Mouse (Mus musculus) stomach, embryonic 15.5 days (tissue): ENCODE measurements at regions not wholly inside any gene's neighbourhood (a gene's known extent, or its start where the extent isn't known, plus 50 kb on each side); places are given as distances from the start of the nearest gene placed in this dataset.

ENCODE experiments used
- ATAC-seq: fragments of 200-750 bp; cut with Nextera tagmentation; 2 replicates; pipeline ENCODE4 v1.8.0; 2017; ENCODE audit warnings: low read depth, moderate number of reproducible peaks, moderate TSS enrichment; ENCODE audit not compliant: insufficient read depth, low FRiP score
- H3K27ac ChIP-seq: fragments of 300-500 bp; sonication (generic); 2 replicates; pipeline ENCODE4 v1.5.1; 2015; ENCODE audit warnings: mild to moderate bottlenecking, inconsistent platforms
- H3K27me3 ChIP-seq: fragments of 300-500 bp; sonication (generic); replicated peaks from 2 replicates; pipeline ENCODE4 v1.6.1; 2015; ENCODE audit warnings: inconsistent platforms
- H3K36me3 ChIP-seq: fragments of 300-500 bp; sonication (generic); 2 replicates; pipeline ENCODE4 v1.6.1; 2015; ENCODE audit warnings: inconsistent platforms
- H3K4me1 ChIP-seq: fragments of 300-500 bp; sonication (generic); 2 replicates; pipeline ENCODE4 v1.6.1; 2015; ENCODE audit warnings: inconsistent platforms
- H3K4me2 ChIP-seq: fragments of 300-500 bp; sonication (generic); 2 replicates; pipeline ENCODE4 v1.6.1; 2015; ENCODE audit warnings: mild to moderate bottlenecking, inconsistent platforms
- H3K4me3 ChIP-seq: fragments of 300-500 bp; sonication (generic); replicated peaks from 2 replicates; pipeline ENCODE4 v1.5.1; 2015; ENCODE audit warnings: inconsistent platforms
- H3K9ac ChIP-seq: fragments of 300-500 bp; sonication (generic); 2 replicates; pipeline ENCODE4 v1.6.1; 2015; ENCODE audit warnings: inconsistent platforms
- H3K9me3 ChIP-seq: fragments of 300-500 bp; sonication (generic); 2 replicates; pipeline ENCODE4 v1.6.1; 2016; ENCODE audit warnings: inconsistent platforms
- WGBS: fragments of 180-500 bp; shearing (Covaris S2); methylation state at CpG from one replicate; pipeline ENCODE4 v1.1.7; 2015; 5-methylcytosine and 5-hydroxymethylcytosine counted together

DNA sequence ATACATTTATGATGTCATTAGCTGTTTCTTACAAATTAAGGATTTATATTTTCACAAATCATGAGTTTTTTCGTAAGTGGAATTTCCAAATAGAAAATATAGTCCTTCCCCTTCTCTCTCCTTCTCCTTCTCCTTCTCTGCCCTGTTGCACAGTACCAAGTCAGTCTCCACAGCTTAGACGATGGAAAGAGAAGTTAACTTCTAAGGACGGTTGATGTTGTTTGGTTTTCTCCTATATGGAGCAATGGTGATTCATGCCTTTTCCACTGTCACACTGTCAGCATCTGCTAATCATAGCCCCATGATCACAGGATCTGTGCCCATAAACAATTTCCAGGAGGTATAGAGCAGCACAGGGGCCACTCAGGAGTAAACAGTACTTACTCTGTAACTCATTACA, 131.2 kb upstream of the Prdm1 start:
- 0 out of 2 replicates have a peak, but pooled peaks cover 3% of the 10 kb centered on the region for H3K9me3 ChIP-seq
- no peaks in the 10 kb centered on the region for H3K36me3 ChIP-seq
- H3K4me3 ChIP-seq = no peak overlapping the region
- no peak for ATAC-seq
- no peaks in the 10 kb centered on the region for H3K27me3 ChIP-seq
- no peak overlapping the region for H3K4me2 ChIP-seq
- no peak overlapping the region for H3K9ac ChIP-seq
- no peak overlapping the region for H3K27ac ChIP-seq
- H3K4me1 ChIP-seq = no peaks in the 10 kb centered on the region
- 84% methylated on average over 3 of the region's 3 CpGs for WGBS

DNA sequence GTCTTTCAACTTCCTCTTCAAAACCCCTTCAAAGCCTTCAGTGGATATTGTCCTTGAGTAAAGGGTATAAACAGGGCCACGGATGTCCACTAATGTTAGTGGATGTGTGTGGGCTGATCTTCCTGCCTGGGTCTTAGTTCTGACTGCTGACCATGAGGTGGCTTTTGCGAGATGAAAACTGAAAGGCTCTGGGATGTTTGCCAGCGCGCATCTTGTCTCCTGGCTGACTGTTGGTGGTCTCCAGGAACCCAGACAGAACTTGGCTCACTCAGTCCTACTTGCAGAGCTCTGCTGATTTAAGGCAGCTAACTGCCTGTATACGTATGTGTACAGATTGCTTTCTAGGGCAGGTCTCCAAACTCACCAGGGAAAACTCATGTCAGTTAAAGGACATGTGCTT, 125.5 kb upstream of the Prdm1 start:
- H3K9me3 ChIP-seq = no peaks in the 10 kb centered on the region

DNA sequence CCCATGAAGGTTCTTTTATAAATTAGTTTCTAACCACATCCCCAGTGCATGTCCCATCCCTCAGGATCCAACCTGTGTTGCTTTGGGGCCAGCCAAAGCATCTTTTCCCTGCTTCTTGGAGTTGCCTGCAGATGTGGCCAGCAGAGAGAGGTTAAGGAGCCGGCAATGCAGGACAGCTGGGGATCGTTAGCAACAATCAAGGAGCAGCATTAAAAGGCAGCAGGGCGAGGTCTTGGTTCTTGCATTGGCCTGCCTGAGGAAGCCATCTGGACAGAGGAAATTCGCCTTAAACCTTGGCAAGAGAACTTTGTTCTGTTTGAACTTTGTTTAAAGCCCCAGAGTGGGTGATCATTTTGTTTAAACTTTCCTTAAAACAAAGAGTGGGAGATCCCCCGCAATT, 118.7 kb upstream of the Prdm1 start:
- Histone ChIP-seq H3K4me1 (no peaks in the 10 kb centered on the region), H3K4me3 (no peak overlapping the region), H3K9me3 (no peaks in the 10 kb centered on the region), H3K4me2 (no peak overlapping the region), H3K27me3 (no peaks in the 10 kb centered on the region), H3K27ac (no peak overlapping the region), H3K9ac (no peak overlapping the region), H3K36me3 (no peaks in the 10 kb centered on the region)
- no peak for ATAC-seq
- 26% methylated on average over 5 of the region's 5 CpGs for WGBS

More for the DNA sequence above, 125.5 kb upstream of the Prdm1 start:
- H3K27me3 ChIP-seq = no peaks in the 10 kb centered on the region
- H3K4me2 ChIP-seq = no peak overlapping the region
- no peak overlapping the region for H3K4me3 ChIP-seq
- H3K27ac ChIP-seq = no peak overlapping the region
- no peak for ATAC-seq
- no peaks in the 10 kb centered on the region for H3K4me1 ChIP-seq
- 46% methylated on average over 5 of the region's 5 CpGs for WGBS
- no peaks in the 10 kb centered on the region for H3K36me3 ChIP-seq
- H3K9ac ChIP-seq = no peak overlapping the region

DNA sequence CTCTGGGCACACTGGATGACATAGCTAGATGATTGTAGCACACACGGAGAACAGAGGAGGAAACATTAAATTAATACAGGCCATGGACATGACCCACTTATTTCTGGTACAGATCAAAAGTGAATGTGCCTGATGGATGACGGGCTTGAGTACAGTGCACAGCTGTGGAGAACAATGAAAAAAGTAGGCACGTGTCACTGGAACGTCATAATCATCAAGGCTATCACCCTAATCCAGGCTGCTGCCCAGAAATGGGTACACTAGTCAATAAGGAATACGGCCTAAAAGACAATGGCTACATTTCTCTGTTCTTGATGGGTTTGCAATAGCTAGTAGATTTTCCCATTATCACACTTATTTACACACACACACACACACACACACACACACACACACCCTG, 118.3 kb upstream of the Prdm1 start:
- no peaks in the 10 kb centered on the region for H3K4me1 ChIP-seq
- H3K27ac ChIP-seq = no peak overlapping the region
- 76% methylated on average over 5 of the region's 5 CpGs for WGBS
- no peak for ATAC-seq
- no peak overlapping the region for H3K9ac ChIP-seq
- no peak overlapping the region for H3K4me2 ChIP-seq
- H3K4me3 ChIP-seq = no peak overlapping the region
- H3K9me3 ChIP-seq = no peaks in the 10 kb centered on the region
- no peaks in the 10 kb centered on the region for H3K36me3 ChIP-seq
- H3K27me3 ChIP-seq = no peaks in the 10 kb centered on the region

DNA sequence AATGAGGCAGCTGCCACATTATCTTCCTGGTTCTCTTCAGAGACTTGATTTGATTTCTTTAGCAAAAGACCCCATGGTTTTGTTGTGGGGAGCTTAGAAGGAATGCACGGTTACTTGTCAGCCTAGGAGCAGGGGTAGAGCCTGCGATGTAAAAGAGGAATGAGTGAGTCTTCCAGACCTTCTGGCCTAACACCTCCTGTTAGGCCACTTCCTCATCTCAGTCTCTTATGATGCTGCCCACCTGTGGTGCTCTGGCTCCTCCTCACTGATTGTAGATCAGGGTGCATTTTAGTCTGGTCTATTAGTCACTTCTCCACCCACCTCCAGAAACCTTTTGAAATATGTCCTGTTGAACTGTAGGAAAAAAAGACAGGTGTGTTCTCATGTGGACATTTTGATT, 113.3 kb upstream of the Prdm1 start:
- ATAC-seq = no peak
- H3K4me1 ChIP-seq = no peaks in the 10 kb centered on the region
- no peak overlapping the region for H3K4me3 ChIP-seq
- no peak overlapping the region for H3K4me2 ChIP-seq
- H3K9me3 ChIP-seq = no peaks in the 10 kb centered on the region
- no peaks in the 10 kb centered on the region for H3K27me3 ChIP-seq
- no peak overlapping the region for H3K9ac ChIP-seq
- 90% methylated on average over 2 of the region's 2 CpGs for WGBS
- no peak overlapping the region for H3K27ac ChIP-seq
- H3K36me3 ChIP-seq = no peaks in the 10 kb centered on the region

DNA sequence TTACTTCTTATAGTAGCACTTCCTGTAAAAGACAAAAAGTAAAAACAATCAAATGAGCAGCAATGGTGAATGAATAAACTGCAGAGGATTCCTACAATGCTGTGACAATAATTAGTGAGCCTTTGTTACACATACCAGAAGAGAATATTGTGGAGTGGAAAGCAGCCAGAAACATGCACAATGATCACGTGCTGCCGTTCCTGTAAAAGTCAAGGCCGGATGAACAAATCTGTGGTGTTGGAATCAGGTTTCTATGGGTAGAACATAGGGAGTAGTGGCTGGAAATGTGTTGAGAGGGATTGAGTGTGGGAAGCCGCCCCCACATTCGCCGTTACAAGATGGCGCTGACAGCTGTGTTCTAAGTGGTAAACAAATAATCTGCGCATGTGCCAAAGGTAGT, 112.3 kb upstream of the Prdm1 start:
- no peaks in the 10 kb centered on the region for H3K27me3 ChIP-seq
- ATAC-seq = no peak
- H3K4me1 ChIP-seq = no peaks in the 10 kb centered on the region
- 95% methylated on average over 8 of the region's 8 CpGs for WGBS
- H3K27ac ChIP-seq = no peak overlapping the region
- H3K36me3 ChIP-seq = no peaks in the 10 kb centered on the region
- no peak overlapping the region for H3K4me3 ChIP-seq
- H3K9ac ChIP-seq = no peak overlapping the region
- no peaks in the 10 kb centered on the region for H3K9me3 ChIP-seq
- H3K4me2 ChIP-seq = no peak overlapping the region

DNA sequence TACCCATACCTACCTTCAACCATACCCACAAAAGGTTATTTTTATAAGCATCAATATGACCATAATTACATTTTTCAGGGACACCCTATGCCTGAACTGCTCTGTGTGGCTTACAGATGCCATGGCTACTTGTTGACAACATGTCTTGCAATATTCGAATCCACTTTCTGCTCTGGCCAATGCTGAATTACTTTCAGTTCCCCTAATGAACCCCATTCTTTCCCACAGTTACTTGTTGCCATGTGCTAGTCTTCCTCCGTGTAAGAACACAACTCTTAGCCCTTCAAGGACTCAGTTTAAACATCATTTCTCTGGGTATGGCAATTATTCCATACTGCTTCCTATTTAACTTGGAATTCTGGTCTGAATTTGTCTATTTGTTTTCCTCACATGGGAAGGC, 110.4 kb upstream of the Prdm1 start:
- Histone ChIP-seq H3K27ac (no peak overlapping the region), H3K36me3 (no peaks in the 10 kb centered on the region), H3K4me3 (no peak overlapping the region), H3K9me3 (no peaks in the 10 kb centered on the region), H3K4me2 (no peak overlapping the region), H3K27me3 (no peaks in the 10 kb centered on the region), H3K9ac (no peak overlapping the region), H3K4me1 (no peaks in the 10 kb centered on the region)
- 71% methylated on average over 2 of the region's 2 CpGs for WGBS
- ATAC-seq = no peak

DNA sequence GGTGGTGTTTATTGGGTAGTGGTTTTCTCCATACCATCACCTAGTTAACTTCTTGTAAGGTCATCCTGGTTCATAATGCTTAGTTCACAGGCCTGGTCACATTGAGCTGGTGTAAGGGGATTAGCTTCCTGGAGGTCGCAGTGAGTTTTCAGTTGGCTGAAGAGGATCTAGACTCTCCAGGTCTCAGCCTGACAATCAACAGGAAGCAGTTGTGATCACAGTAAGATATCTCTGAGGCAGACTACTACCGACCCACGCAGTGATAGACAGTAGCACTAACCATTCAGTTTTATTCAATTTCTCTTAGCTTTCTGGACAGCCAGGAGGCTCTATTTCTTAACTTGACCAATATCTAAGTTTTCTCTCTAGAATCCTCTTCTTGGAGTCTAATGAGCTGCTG, 108.5 kb upstream of the Prdm1 start:
- H3K36me3 ChIP-seq = no peaks in the 10 kb centered on the region
- H3K27me3 ChIP-seq = no peaks in the 10 kb centered on the region
- H3K27ac ChIP-seq = no peak overlapping the region
- no peaks in the 10 kb centered on the region for H3K9me3 ChIP-seq
- H3K4me2 ChIP-seq = no peak overlapping the region
- no peak overlapping the region for H3K9ac ChIP-seq
- no peak for ATAC-seq
- H3K4me1 ChIP-seq = no peaks in the 10 kb centered on the region
- WGBS = 63% methylated on average over 3 of the region's 3 CpGs
- H3K4me3 ChIP-seq = no peak overlapping the region

DNA sequence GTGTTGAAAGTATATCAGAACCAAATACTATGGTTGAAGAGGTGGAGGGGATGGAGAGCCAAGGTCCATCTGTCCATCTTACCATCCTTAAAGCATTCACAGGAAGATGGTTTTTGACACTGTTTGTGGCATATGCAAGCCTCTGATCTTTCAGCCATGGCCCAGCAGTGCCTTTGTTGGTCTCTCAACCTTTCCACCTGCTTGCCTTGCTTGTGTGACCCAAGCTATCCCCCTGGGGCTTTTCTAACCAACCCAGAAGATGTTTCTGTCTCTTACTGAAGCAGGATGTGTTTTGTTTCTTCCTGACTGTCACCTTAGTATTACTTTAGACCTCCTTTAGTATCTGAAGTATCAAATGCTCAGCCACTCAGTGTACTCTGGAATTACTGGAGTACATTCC, 107.8 kb upstream of the Prdm1 start:
- H3K36me3 ChIP-seq = no peaks in the 10 kb centered on the region
- no peaks in the 10 kb centered on the region for H3K27me3 ChIP-seq
- H3K9ac ChIP-seq = no peak overlapping the region
- H3K4me2 ChIP-seq = no peak overlapping the region
- H3K9me3 ChIP-seq = no peaks in the 10 kb centered on the region
- ATAC-seq = no peak
- H3K27ac ChIP-seq = no peak overlapping the region
- no peak overlapping the region for H3K4me3 ChIP-seq
- H3K4me1 ChIP-seq = no peaks in the 10 kb centered on the region

DNA sequence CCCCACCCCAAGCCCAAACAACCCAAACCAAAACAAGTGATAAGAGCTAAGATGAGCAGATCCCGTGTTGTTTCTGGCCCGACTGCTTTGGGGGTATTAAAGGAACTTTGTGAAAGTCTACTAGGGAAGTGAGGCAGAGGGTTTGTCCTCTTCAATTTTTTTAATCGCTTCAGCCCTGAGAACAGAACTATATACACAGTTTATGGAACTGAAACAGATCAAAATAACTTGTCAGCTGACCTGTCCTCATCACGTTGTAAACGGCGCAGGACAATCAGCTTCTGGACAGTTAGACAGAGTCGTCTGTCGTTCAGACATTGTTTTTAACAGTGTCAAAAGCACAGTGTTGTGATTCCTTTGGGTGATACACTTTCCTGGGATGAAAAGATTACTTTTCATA, 103.3 kb upstream of the Prdm1 start:
- H3K4me3 ChIP-seq = no peak overlapping the region
- H3K27me3 ChIP-seq = no peaks in the 10 kb centered on the region
- H3K9ac ChIP-seq = no peak overlapping the region
- no peaks in the 10 kb centered on the region for H3K4me1 ChIP-seq
- ATAC-seq = no peak
- H3K9me3 ChIP-seq = no peaks in the 10 kb centered on the region
- H3K4me2 ChIP-seq = no peak overlapping the region
- H3K27ac ChIP-seq = no peak overlapping the region
- 56% methylated on average over 8 of the region's 8 CpGs for WGBS
- H3K36me3 ChIP-seq = no peaks in the 10 kb centered on the region

DNA sequence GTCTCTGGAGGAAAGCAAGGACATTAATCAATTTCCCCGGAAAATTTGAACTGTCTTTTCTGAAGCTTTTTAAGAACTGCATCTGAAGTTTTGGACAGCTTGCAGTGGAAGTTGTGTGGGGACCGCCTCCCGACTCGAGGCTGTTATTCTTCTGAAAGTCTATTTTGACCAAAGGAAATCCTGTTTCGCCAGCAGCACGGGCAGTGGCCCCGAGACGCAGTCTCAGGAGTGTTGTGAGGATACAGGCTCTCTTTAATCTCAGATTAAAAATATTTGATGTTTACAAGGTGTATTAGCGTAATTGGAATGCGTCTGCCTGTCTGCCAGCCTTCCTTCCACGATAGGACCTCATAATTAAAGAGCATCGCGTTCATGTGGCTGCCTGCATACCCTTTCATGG, 102.2 kb upstream of the Prdm1 start:
- Histone ChIP-seq H3K4me1 (no peaks in the 10 kb centered on the region), H3K27ac (no peak overlapping the region)

DNA sequence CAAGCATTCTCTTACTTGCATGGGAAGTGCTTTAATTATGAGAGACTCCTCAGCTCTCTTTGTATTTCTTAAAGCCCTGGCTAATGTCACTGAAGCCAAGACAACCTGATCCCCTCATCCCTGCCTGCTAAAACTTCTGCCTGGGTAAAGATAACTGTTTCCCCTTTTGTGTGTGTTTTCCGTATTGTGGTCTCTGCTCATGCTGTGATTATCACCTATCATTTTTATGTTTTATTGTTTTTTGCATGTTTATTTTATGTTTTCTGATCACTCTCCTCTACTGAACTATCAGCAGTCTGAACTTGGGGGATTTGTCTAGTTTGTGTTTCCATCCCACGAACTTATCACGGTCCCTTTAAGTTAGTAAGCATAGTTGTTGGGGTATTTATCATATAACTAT, 100.1 kb upstream of the Prdm1 start:
- no peak overlapping the region for H3K9ac ChIP-seq
- H3K36me3 ChIP-seq = no peaks in the 10 kb centered on the region
- ATAC-seq = no peak
- H3K4me1 ChIP-seq = no peaks in the 10 kb centered on the region
- H3K4me3 ChIP-seq = no peak overlapping the region
- no peak overlapping the region for H3K4me2 ChIP-seq
- H3K27me3 ChIP-seq = no peaks in the 10 kb centered on the region
- WGBS = 87% methylated on average over 3 of the region's 3 CpGs
- H3K9me3 ChIP-seq = no peaks in the 10 kb centered on the region
- no peak overlapping the region for H3K27ac ChIP-seq

More for the DNA sequence above, 102.2 kb upstream of the Prdm1 start:
- no peak for ATAC-seq
- WGBS = 63% methylated on average over 13 of the region's 13 CpGs
- H3K9me3 ChIP-seq = no peaks in the 10 kb centered on the region
- no peaks in the 10 kb centered on the region for H3K36me3 ChIP-seq
- no peaks in the 10 kb centered on the region for H3K27me3 ChIP-seq
- H3K9ac ChIP-seq = no peak overlapping the region
- H3K4me3 ChIP-seq = no peak overlapping the region
- H3K4me2 ChIP-seq = no peak overlapping the region

DNA sequence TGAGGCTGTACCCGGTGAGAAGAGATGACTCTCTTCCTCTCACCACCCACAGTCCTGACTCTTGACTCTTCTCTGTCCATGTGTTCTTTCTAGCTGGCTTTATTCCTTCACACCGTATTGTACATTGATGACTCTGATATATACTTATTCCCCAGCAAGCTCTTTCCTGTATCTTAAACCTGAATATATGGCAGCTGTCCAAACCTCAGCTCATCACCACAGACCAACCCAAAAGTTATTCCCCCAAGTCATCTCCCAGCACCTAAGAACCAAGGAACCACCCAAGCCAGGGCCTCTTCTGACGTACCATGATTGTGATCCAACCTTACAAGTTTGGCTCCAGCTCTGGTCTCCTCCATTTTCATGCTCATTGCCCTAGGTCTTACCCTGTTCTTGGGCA, 99.1 kb upstream of the Prdm1 start:
- Histone ChIP-seq H3K4me2 (no peak overlapping the region), H3K36me3 (no peaks in the 10 kb centered on the region), H3K9me3 (no peaks in the 10 kb centered on the region), H3K9ac (no peak overlapping the region), H3K4me1 (no peaks in the 10 kb centered on the region), H3K27ac (no peak overlapping the region), H3K27me3 (no peaks in the 10 kb centered on the region), H3K4me3 (no peak overlapping the region)
- no peak for ATAC-seq
- 90% methylated on average over 3 of the region's 3 CpGs for WGBS
